Mouse (Mus musculus) lung, adult 2 months (tissue): Measurements from ENCODE around the gene Ctnnb1.

ENCODE experiments used
- CTCF ChIP-seq: fragments of 200-500 bp; IDR thresholded peaks from 2 replicates; pipeline ENCODE4 v1.5.1; 2011; ENCODE audit warnings: mild to moderate bottlenecking, low read length, control low read depth; ENCODE audit not compliant: insufficient read depth
- POLR2A ChIP-seq: fragments of 200-500 bp; IDR thresholded peaks from 2 replicates; pipeline ENCODE4 v1.6.1; 2011; ENCODE audit warnings: low read depth, mild to moderate bottlenecking, control low read depth, low read length, borderline replicate concordance; ENCODE audit errors: extremely low read depth

DNA sequence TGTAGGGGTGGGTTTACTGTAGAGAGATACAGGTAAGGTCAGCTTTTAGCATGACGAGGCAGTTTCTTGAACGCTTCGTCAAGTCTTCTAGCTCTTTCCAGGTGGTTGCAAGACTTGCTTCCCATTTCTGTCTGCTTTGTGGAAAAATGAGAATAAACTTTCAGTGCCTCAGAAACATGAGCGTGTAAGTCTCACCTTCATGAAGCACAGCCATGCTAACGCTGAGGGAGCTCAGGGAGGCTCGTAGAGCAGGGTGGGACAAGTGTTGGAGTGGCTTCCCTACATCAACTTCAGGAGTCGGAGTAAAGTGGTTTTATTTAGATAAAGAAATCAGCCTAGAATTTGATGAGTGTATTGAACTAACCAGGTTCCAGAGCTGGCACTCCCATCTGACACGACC is 17.1 kb downstream of the Ctnnb1 start:
- TF ChIP-seq CTCF, result no peak
- no peak for TF ChIP-seq POLR2A
